Mouse (Mus musculus) left cerebral cortex, adult 18-20 months (tissue): ENCODE data around the gene Tsnaxip1. TPM values are rescaled to one million over a fixed set of nuclear protein-coding genes. Genes with fewer than 3 reads are reported as not detected.

Source experiments
- DNase-seq, 2 experiments: peaks; one replicate each; pipeline ENCODE4 v3.0.0; 2021 to 2022; ENCODE audit warnings: low spot score in 2 of 2, mixed read lengths in 1 of 2
- long read RNA-seq, 2 experiments: library from polyadenylated mRNA; stranded (forward); transcript quantifications; one replicate each; pipeline ENCODE4 v2.0.0; 2021
- total RNA-seq, 2 experiments: library from RNA; stranded (reverse); gene quantifications; 2 replicates each; pipeline ENCODE4 v1.2.3; 2021

Tsnaxip1 gene
- under 1 TPM in 1 of 2 experiments, not detected in 1; 0.26 TPM for total RNA-seq
- long read RNA-seq, experiment 1: 0 reads
- long read RNA-seq, experiment 2, partial matches to known transcripts: 1 of 1 reads
- long read RNA-seq, experiment 2, other reads (novel, unspliced or antisense): 0 of 1 reads

DNA sequence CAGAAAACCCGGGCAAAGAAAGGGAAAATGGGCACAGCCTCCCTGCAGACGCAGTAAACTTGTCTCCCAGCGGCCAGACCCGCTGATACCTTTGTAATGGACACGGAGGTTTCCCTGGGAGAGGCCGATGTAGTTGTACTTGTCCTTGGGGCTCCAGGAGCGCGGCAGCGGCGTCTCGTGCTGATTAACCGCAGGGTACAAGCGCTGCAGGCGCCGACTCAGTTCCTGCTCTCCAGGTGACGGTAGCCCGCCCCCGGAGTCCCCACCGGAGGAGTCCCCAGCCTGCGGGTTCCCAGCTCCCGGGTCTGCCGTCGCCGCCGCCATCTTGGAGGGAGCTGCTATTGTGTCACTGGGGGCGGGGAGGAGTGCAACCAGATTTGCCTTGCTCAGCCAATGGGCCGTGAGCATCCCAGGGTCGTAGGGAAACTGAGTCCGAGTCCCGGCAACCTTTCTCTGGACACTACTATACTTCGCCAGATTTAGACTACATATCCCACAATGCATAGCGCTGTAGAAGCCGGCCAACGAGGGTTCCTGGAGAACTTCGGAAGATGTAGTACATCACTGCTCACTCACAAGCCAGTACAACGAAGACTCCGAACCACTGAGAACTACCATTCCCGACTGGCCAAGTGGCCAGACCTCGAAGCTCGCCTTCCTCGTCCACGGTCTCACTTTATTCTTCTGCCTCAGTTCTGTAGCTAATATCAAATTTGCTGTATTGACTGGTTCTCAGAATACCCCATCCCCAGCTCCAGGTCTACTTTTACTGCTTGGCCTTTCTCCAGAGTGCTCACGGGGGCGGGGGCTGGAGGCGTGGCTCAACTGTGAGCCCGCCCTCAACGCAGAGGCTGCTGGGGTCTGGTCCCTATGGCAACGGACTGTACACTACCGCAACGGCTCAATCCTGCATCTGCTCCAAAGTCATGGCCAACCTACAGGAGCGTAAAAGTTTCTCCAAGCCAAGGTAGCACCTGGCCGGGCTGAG is at the start of gene Tsnaxip1, which contains the start of gene Ranbp10:
Tsnaxip1 (plus strand) TSS at position 871 of the 988 bp plus-strand sequence.
Ranbp10 (minus strand) TSS at position 490 of the 988 bp plus-strand sequence.
- peak; percentile 93 to 96 for DNase-seq

DNA sequence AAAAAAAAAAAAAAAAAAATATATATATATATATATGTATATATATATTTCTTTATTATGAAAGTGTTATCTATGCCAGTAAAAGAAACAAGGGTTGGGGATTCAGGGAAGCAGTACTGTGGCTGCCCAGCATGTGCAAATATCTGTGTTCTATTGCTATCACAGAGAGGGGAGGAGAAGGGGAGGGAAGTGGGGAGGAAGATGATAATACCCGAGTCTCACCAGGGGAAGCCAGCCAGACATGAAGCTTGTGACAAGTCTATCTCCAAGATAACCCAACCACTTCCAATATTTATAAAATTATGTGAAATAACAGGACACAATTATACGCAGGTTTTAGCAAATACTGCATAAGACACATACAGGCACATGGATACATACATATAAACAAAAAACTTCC is 49.7 kb upstream of the Tsnaxip1 start:
- DNase-seq: no peak

DNA sequence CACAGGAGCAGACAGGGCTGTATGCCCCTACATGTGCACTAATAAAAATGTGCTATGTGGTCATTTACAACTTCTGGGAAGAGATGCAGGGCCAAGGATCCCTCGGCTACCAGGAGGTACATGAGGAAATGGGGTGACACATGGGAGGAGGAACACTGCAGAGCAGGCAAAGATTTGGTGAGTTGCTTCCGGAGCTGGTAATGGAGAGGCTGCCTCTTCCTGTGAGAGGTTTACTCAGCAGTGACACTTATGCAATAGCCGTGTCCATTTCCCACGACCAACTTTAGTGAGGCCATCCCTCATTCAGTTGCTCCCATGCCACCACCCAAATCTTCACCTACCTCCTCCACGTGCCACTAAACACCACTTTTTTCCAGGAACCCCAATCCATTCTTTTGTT is 47.2 kb upstream of the Tsnaxip1 start:
- DNase-seq: no peak

DNA sequence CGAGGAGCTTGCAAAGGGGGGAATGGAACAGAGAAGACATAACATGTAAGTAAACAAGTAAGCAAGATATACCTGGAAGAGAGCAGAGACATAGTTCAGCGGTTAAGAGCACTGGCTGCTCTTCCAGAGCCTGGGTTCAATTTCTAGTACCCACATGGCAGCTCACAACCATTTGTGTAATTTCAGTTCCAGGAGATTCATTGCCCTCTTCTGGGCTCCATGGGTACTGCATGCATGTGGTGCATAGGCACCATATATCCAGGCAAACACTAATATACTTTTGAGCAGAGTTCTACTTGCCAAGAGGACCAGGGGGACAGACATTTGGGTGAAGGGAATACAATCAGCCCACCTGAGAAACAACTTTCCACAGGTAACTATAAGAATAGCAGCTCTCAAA is 39.3 kb upstream of the Tsnaxip1 start:
- DNase-seq: peak in 1 of 2 experiments; percentile 22

DNA sequence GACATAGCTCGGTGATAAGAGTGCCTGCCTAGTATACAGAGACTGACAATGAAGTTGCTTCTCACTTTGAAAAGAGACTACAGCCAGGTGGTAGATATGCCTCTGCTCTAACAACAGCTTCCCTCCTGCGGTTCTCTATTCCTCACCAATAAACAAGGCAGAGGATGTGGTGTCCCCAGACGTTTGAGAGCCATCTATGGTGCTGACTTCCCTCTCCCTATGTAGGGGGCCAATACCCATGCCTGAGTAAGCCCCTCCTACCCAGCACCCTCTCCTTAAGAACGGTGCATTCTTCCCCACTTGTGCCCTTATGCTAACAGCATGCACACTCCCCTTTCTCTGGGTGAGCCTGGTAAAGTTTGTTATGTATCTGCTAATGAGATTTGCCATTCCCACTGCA is 38.6 kb upstream of the Tsnaxip1 start:
- no peak for DNase-seq

DNA sequence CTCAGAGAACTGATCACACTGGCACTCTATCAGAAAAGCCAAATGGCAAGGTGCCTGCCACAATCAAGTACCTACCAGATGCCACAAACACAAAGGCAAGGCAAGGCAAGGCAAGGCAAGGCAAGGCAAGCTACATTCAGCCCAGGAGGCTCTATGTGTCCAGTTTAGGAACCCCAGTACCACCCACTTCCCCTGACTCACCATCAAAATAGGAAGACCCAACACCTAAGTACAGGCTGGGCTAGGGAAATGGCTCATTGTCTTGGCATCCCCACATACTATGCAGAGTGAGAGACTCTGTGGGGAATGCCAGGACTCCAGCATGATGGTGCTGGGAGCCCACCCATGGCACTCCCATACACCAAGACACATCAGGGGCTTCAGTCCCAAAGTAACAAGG is 37.9 kb upstream of the Tsnaxip1 start:
- DNase-seq: no peak

DNA sequence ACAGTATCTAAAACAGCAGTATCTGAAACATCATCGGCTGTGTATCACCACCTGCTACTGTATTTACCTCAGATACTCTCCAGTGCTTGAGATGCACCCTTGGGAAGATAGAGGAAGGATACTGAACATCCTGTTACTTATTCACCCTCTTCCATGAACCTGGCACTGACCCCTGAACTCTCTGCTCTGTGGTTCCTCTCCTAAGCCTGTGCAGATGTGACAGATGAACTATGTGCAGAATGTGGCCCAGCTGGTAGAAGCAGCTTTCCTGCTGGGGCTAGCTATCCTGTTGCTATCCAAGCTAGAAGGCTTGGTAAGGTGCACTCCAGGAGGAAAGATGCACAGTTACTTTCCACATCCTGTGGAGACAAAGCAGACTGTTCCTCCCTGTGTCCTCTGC is 34.2 kb upstream of the Tsnaxip1 start:
- no peak for DNase-seq

DNA sequence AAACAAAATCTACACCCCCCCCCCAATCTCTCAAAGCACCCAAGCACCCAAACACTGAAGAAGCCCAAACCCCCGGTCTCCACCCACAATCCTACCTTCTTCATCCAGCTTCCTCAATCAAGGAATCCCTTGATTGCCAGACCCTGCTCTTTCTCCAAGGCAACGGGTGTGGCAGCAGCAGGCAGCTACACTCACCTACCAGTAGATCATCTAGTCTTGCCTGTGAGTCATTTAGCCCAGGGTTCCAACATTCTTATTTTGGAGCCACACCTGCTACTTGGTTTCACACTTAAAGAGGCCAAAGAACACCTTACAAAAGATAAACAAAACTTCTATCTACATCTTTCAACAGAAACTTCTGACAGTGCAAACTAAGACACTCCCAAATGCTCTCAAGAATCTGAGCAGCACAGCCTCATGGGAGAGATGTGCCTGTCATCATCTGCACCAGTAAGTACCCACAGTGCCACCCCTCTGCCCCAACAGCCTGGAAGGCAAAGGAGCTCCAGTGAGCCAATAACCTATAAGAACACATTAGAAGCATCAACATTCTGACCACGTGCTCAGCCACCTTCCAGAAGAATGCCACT is 33.4 kb upstream of the Tsnaxip1 start:
- DNase-seq: no peak

DNA sequence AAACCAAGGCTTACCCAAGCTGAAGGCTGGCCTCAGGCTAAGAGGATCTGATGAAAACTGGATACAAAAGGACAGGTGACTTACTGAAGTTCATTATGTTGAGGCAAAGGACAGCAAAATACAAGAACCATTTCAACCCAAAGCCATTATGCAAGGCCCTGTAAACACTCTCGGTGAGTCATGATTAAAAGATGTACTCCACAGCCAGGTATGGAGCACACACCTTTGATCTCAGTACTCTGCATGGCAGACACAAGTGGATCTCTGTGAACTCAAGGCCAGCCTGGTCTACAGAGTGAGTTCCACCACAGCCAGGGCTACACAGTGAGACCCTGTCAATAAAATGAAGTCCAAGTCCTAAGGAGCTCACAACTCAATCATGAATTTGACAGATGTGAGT is 31.7 kb upstream of the Tsnaxip1 start:
- DNase-seq: no peak

DNA sequence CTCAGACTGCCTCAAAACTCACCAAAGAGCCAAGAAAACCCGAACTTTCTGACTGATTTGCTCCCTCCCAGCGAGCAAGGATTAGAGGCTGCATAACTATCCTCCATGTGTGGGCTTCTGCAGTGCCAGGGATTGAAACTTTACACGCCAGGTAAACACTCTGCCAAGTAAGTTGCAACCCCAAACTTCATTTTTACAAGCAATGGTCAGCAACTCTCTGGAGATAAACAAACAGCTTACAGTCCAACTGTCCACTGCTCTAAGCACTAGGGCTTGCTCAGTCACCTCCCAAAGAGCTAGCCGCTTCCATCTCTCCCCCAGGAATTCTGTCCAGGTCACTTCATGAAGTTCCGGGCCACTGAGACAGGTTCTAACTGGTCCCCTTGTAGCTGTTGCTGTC is 29.1 kb upstream of the Tsnaxip1 start:
- no peak for DNase-seq

DNA sequence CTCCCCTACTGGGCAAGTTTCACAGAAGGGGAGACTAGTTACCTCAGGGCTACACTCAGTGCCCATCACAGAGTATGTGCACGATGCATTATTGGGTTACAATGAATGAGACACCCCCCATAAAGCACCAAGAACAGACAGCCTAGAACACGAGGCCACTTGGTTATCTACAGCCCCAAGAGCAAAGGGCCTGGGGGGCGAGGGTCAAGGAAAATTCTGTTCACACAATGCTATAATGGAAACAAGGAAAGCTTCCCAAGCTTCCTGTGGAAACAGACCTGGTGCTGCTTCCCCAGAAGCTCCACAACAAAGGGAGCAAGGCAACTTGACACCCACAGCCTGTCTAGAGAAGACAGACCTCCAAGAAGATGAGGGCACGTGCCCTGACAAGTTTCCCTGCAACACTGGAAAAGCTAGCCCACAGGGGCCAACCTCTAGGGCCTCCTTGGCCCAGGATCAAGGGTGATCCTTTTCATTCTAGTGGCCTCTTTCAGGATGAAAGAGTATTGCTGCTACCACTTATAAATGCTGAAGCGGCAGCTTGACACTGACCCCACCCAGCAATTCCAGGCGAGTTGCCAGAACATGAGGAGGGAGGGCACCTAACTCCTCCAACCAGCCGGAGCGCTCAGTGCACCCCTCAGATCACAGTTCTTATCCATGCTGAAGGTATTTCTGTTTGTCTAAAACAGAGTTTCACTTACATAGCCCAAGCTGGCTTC is 28.3 kb upstream of the Tsnaxip1 start:
- peak; percentile 14 to 15 for DNase-seq

DNA sequence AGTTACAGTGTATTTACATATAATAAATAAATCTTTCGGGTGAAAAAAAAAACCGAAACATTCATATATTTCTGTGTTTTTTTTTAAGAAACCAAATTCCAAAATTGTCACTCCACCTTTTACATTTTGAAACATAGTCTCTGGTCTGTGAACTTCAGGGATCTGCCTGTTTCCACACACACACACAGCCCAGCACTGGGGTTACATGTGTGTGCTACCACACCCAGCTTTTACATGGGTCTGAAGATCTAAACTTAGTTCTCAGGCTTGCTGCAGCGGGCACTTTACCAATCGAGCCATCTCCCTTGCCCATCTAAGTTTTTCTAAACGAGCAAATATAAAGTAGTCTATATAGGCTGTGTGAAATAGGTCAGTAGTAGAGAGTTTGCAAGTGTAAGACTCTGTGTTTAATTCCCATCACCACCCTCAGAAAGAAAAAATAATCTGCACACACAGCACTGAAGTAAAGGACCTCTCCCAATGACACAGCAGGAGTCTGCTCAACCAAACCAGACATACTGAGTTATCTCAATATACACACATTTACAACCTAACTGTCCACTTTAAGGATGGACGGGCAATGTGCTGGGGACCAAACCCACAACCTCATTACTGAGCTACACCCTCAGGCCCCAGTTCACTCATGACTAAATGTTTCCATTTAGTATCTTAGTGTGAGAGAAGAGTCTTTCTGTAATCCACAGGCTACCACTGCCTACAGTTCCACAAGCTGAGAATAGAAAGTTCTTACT is 26.2 kb upstream of the Tsnaxip1 start:
- DNase-seq: no peak

DNA sequence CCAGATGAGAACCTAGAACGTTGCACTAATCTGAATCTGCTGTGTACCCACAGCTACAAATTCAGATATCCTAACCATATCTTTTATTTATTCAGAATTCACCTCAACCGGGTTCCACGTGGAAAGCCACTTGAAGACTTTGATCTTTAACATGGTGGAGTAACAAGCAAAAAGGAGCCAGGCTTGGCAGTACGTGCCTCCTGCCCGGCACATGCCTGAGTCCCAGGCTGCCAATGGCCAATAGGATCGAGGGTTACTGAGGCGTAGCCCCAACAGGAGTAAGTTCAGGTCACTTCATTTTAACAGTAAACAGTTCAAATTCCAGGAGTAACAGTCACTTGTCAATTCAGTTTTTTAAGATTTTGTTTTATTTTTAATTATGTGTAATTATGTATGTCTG is 22.7 kb upstream of the Tsnaxip1 start:
- DNase-seq: no peak

DNA sequence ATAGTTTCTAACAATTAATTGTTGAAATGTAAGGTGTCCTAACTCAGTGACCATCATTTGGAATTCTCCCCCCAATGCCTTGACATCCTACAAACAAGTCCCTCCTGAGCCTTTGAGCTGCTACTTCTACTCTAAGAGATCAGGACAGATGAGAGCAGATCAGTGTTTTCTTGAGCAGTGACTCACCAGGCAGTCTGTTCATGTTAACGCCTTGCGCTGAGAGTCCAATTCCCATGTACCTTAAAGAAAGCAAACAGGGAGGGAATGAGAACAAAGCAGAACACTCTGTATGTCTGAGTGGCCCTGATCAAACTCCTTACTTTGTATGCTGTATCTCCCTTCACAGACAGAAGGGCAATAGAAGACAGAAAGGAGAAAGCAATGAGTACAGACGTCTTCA is 22.2 kb upstream of the Tsnaxip1 start:
- no peak for DNase-seq

DNA sequence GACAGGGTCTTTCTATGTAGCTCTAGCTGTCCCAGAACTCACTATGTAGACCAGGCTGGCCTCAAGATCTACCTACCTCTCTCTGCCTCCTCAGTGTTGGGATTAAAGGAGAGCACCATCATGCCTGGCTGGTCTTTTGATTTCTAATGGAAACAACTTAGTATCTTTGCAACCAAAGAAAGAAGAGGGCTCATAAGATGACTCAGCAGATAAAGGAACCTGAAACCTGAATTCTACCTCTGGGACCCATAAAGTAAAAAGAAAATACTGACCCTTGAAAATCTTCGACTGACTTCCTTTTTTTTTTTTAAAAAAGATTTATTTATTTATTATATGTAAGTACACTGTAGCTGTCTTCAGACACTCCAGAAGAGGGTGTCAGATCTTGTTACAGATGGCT is 21.6 kb upstream of the Tsnaxip1 start:
- no peak for DNase-seq

DNA sequence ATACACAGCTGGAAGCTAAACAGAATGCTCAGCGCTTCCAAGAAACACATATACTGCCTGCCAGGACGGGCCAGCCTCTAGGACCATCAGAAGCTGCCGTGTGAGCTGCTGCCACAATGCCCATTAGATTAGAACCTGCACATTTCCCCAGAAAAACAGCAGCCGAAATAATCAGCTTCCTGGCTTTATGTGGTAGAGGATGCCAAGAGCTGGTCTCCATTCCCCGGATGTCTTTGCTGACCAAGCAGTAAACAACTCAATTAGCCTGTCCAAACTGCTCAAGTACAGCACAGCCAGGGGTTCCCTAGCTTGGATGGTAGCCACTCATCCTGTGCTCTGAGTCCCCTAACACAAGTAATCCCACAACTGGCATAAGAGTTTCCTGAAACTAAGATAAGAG is 19.8 kb upstream of the Tsnaxip1 start:
- DNase-seq: no peak

DNA sequence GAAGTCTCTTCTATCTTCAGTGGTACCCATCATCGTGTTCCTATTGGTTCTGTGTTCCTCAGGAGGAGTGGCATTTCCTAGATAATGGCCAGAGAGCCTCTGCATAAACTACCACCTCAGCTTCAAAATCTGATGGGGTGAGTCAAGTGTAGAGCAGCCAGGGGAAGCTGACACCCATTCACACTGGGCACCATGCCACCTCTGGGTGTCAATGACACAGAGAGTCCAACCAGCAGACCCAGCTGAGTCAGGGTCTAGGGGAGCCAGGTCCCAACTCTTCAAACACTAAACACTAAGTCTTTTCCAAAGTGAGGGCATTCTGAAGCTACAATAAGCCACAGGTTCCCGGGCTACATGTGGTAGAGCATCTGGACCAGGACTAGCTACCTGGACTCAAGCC is 19.1 kb upstream of the Tsnaxip1 start:
- DNase-seq: no peak

DNA sequence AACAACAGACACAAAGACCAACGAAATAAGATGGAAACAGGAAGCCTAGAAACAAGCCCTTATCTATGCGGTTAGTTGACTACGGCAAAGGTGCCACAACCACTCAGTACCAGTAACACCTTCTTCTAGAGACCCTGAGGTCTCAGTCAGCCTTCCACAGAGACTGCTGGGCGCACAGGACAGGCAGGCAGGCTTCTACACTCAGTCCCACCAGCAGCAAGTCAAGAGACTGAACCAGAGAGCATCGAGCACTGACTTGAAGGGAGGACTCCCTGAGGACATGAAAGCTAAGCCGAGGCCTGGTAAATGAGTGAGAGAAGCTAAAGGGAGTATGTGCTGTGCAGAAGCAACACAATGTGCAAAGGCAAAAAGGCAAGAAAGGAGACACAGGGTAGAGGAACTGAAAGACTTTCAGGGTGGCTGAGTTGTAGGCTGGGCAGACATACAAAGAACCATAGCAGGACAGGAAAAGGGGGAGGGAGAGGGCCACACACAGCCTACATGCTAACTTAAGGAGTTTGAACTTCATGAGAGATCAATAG is 17.2 kb upstream of the Tsnaxip1 start:
- no peak for DNase-seq

DNA sequence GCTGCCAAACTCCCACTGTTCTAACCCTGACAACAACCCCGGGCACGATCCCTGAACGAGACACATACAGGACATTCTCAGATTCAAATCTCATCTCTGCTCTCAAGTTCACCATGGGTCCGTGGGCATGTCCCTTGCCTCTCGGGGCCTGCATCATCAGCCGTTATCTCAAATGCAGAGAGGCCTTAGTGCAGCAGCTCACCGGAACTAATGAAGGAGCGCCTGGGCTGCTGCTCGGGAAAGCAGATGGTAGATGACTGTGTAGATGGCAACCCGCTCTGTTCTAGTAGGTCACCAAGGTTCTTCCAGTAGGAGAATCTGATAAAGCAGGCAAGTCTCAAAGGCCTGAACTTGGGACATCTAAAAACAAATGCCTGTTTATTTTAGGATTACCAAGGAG is 16.5 kb upstream of the Tsnaxip1 start:
- DNase-seq: no peak

DNA sequence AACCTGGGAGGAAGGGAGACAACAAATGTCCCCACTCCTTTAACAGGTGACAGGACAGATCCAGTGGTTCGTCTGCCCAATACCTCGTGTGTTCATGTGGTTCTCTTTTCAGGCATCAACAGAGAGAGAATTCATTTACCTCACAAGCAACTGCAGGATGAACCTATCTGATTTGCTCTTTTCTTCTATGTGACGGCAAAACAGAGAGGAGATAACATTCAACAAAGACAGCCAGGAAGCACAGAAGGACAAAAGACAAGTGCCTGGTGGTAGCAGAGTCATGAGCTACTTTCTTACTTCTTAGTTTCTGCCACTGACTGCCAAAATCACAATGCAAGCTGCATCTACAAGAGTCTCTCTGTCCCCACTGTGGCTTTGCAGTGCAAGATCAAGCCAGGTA is 16.0 kb upstream of the Tsnaxip1 start:
- DNase-seq: no peak

DNA sequence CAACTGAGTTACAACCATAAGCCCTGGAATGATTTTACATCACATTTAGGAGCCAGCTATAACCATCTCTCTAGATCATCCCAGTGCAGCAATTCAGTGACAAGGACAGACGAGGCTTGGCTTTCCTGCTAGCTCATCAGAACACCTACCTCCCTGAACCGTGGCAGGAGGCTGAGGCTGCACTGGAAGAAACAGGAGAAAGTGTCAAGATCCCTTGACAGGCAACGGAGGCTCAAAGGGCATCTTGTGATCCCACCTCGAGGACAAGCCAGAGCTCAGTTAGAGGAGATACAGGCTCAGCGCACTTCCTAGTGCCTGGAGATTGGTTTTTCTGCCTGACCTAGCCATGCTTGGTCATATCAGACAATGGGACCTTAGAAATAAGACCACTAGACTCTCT is 15.0 kb upstream of the Tsnaxip1 start:
- no peak for DNase-seq
